Comparison of ENCODE assay signal across 8 mouse cellular contexts in genomic region chr11:88069246-88069570, GRCm38 (mm10). TPM values are rescaled to one million over a fixed set of nuclear protein-coding genes. Genes with fewer than 3 reads are reported as not detected.
DNase-seq lines count a peak whose midpoint lies in the region; ATAC-seq and TF ChIP-seq lines count a peak whose summit lies in the region.

No protein-coding gene starts in this region.

- no peak for TF ChIP-seq EP300 in liver, postnatal 0 days (IDR thresholded peaks at IDR 0.05; ENCODE audit: low read depth)

- H3K4me1 ChIP-seq in heart, embryonic 12.5 days (replicated peaks): peaks cover 41% of the 10 kb centered on the region
- peaks cover 24% of the 10 kb centered on the region for H3K4me1 ChIP-seq in E14TG2a.4 (replicated peaks; ENCODE audit: low read depth, low read length)
- H3K4me1 ChIP-seq in forebrain, embryonic 15.5 days: peaks cover 53% of the 10 kb centered on the region
- H3K4me1 ChIP-seq in liver, postnatal 0 days (ENCODE audit: insufficient read depth): peaks cover 29% of the 10 kb centered on the region

- peak overlapping the region; percentile 96 for H3K4me2 ChIP-seq in heart, embryonic 12.5 days
- H3K4me2 ChIP-seq in forebrain, embryonic 15.5 days (replicated peaks): peak overlapping the region; percentile 87
- H3K4me2 ChIP-seq in liver, postnatal 0 days (ENCODE audit: low read depth, low read length): peak overlapping the region; percentile 98

- peak overlapping the region; percentile 96 for H3K9ac ChIP-seq in heart, embryonic 12.5 days
- peak overlapping the region; percentile 98 for H3K9ac ChIP-seq in forebrain, embryonic 15.5 days (replicated peaks)
- H3K9ac ChIP-seq in liver, postnatal 0 days (replicated peaks): peak overlapping the region; percentile 96

- H3K4me3 ChIP-seq in heart, embryonic 12.5 days: peak overlapping the region; percentile 91
- peak overlapping the region; percentile 86 for H3K4me3 ChIP-seq in E14TG2a.4 (replicated peaks; ENCODE audit: low read length)
- peak overlapping the region; percentile 100 for H3K4me3 ChIP-seq in forebrain, embryonic 15.5 days
- H3K4me3 ChIP-seq in liver, postnatal 0 days (ENCODE audit: low read depth, low read length): peak overlapping the region; percentile 98

- H3K9me3 ChIP-seq in heart, embryonic 12.5 days (replicated peaks): no peaks in the 10 kb centered on the region
- no peaks in the 10 kb centered on the region for H3K9me3 ChIP-seq in E14TG2a.4 (ENCODE audit: low read length)
- H3K9me3 ChIP-seq in forebrain, embryonic 15.5 days: no peaks in the 10 kb centered on the region
- no peaks in the 10 kb centered on the region for H3K9me3 ChIP-seq in liver, postnatal 0 days (ENCODE audit: low read length)

- WGBS in heart, embryonic 12.5 days: 0% methylated on average over 12 of the region's 12 CpGs
- WGBS in forebrain, embryonic 15.5 days: 0% methylated on average over 12 of the region's 12 CpGs
- WGBS in liver, postnatal 0 days (ENCODE audit: insufficient replicate concordance): under 1% methylated on average over 12 of the region's 12 CpGs

- H3K27me3 ChIP-seq in heart, embryonic 12.5 days (replicated peaks): no peaks in the 10 kb centered on the region
- H3K27me3 ChIP-seq in E14TG2a.4 (ENCODE audit: insufficient read depth, low read length): peaks cover 49% of the 10 kb centered on the region
- no peaks in the 10 kb centered on the region for H3K27me3 ChIP-seq in forebrain, embryonic 15.5 days
- H3K27me3 ChIP-seq in liver, postnatal 0 days (ENCODE audit: insufficient read depth, low read length): no peaks in the 10 kb centered on the region

- ATAC-seq in heart, embryonic 12.5 days (ENCODE audit: insufficient number of reproducible peaks, low FRiP score): no peak
- ATAC-seq in forebrain, embryonic 15.5 days (replicated peaks): no peak
- ATAC-seq in liver, postnatal 0 days: no peak
- ATAC-seq in megakaryocyte progenitor cell, adult 5-6 weeks (replicated peaks; ENCODE audit: poor library complexity): no peak

- H3K36me3 ChIP-seq in heart, embryonic 12.5 days: peaks cover 12% of the 10 kb centered on the region
- H3K36me3 ChIP-seq in E14TG2a.4 (ENCODE audit: insufficient read depth, low read length): peaks cover 10% of the 10 kb centered on the region
- H3K36me3 ChIP-seq in forebrain, embryonic 15.5 days: 0 out of 2 replicates have a peak, but pooled peaks cover 5% of the 10 kb centered on the region
- peaks cover 7% of the 10 kb centered on the region for H3K36me3 ChIP-seq in liver, postnatal 0 days (replicated peaks; ENCODE audit: insufficient read depth, low read length)

- DNase-seq in heart, adult 8-10 months (ENCODE audit: low spot score): no peak
- DNase-seq in liver, postnatal 0 days: no peak
- DNase-seq in adrenal gland, postnatal 36 days: no peak
- DNase-seq in spleen, postnatal 4 days (ENCODE audit: low spot score in 2 of 2): no peak

- peak overlapping the region; percentile 95 for H3K27ac ChIP-seq in heart, embryonic 12.5 days (ENCODE audit: poor library complexity, severe bottlenecking)
- peak overlapping the region; percentile 98 for H3K27ac ChIP-seq in forebrain, embryonic 15.5 days (replicated peaks)
- 0 out of 2 replicates have a peak overlapping the region, but pooled peaks have one; percentile 92 for H3K27ac ChIP-seq in liver, postnatal 0 days (ENCODE audit: low read depth)

- TF ChIP-seq CTCF in E14TG2a.4 (conservative IDR thresholded peaks at IDR 0.05; ENCODE audit: low read length): no peak
- no peak for TF ChIP-seq CTCF in liver, postnatal 0 days (IDR thresholded peaks at IDR 0.05; ENCODE audit: low read depth)

RNA-seq across cellular contexts. Expression of gene Vezf1, which starts 1.1 kb away (rescaled TPM):
- 27.3 and 29.3 TPM in 2 replicates for polyA plus RNA-seq in heart, embryonic 12.5 days (2016; fragmentation: Nextera tagmentation; extraction: Ambion mirVana)
- 10 to 100 TPM; 39.8 to 44.7 (median 41.8) TPM for total RNA-seq in heart, adult 8-10 months (2022)
- 60.6 and 61.4 TPM in 2 replicates for polyA plus RNA-seq in forebrain, embryonic 15.5 days (2015; fragmentation: Nextera tagmentation; extraction: Ambion mirVana)
- 6.3 TPM in 2 replicates for polyA plus RNA-seq in liver, postnatal 0 days (2015; fragmentation: Nextera tagmentation; extraction: Ambion mirVana)
- total RNA-seq in adrenal gland, postnatal 36 days (2021): 10 to 100 TPM; 49.3 to 50.9 TPM
- total RNA-seq in megakaryocyte progenitor cell, adult 5-6 weeks (2015): 37.5 and 41.8 TPM in 2 replicates
- total RNA-seq in megakaryocyte progenitor cell, adult 5-6 weeks (2017): 16.2 and 18.8 TPM in 2 replicates

RNA-seq across cellular contexts. Expression of gene Srsf1, which starts 22.0 kb away (rescaled TPM):
- polyA plus RNA-seq in heart, embryonic 12.5 days (2016; fragmentation: Nextera tagmentation; extraction: Ambion mirVana): 254 and 260 TPM in 2 replicates
- 100 to 1,000 TPM in 3 of 4 experiments, 10 to 100 TPM in 1; 97.6 to 103 (median 102) TPM for total RNA-seq in heart, adult 8-10 months (2022)
- 342 and 347 TPM in 2 replicates for polyA plus RNA-seq in forebrain, embryonic 15.5 days (2015; fragmentation: Nextera tagmentation; extraction: Ambion mirVana)
- 54.8 and 58.6 TPM in 2 replicates for polyA plus RNA-seq in liver, postnatal 0 days (2015; fragmentation: Nextera tagmentation; extraction: Ambion mirVana)
- total RNA-seq in adrenal gland, postnatal 36 days (2021): 100 to 1,000 TPM; 212 to 243 TPM
- 257 and 278 TPM in 2 replicates for total RNA-seq in megakaryocyte progenitor cell, adult 5-6 weeks (2015)
- total RNA-seq in megakaryocyte progenitor cell, adult 5-6 weeks (2017): 528 and 695 TPM in 2 replicates

RNA-seq across cellular contexts. Expression of gene Cuedc1, which starts 28.6 kb away (rescaled TPM):
- polyA plus RNA-seq in heart, embryonic 12.5 days (2016; fragmentation: Nextera tagmentation; extraction: Ambion mirVana): 20.7 and 22.9 TPM in 2 replicates
- total RNA-seq in heart, adult 8-10 months (2022): 10 to 100 TPM; 47.5 to 55.7 (median 51.0) TPM
- 39.2 and 43.4 TPM in 2 replicates for polyA plus RNA-seq in forebrain, embryonic 15.5 days (2015; fragmentation: Nextera tagmentation; extraction: Ambion mirVana)
- 1.2 and 1.6 TPM in 2 replicates for polyA plus RNA-seq in liver, postnatal 0 days (2015; fragmentation: Nextera tagmentation; extraction: Ambion mirVana)
- 10 to 100 TPM; 46.9 to 53.4 TPM for total RNA-seq in adrenal gland, postnatal 36 days (2021)
- total RNA-seq in megakaryocyte progenitor cell, adult 5-6 weeks (2015): 0.73 and 3.7 TPM in 2 replicates
- 0.12 and 1.0 TPM in 2 replicates for total RNA-seq in megakaryocyte progenitor cell, adult 5-6 weeks (2017)

Comparison
In these comparisons a context has a peak if more than half of its experiments do, and no peak if none do; other contexts are left out.
1. RNA of gene Cuedc1, which starts 28.6 kb away (total RNA-seq): 46.9 to 53.4 TPM in adrenal gland, postnatal 36 days and 47.5 to 55.7 TPM in heart, adult 8-10 months; 0.12 to 3.7 TPM in megakaryocyte progenitor cell, adult 5-6 weeks; every median in the first group is over 10 times any median in the second.
2. Peak in every context shown above with its lines, with median percentiles within 50 percentile points of each other: H3K27ac ChIP-seq, H3K4me2 ChIP-seq, H3K4me3 ChIP-seq and H3K9ac ChIP-seq.